Mouse (Mus musculus) induced T-regulatory cell, adult 2 months (primary cell): ENCODE measurements around the gene Gjb1.

Experiments
- DNase-seq: peaks from one replicate; pipeline ENCODE4 v3.0.0-alpha.2; 2012; ENCODE audit warnings: low read depth

Gjb1 gene

DNA sequence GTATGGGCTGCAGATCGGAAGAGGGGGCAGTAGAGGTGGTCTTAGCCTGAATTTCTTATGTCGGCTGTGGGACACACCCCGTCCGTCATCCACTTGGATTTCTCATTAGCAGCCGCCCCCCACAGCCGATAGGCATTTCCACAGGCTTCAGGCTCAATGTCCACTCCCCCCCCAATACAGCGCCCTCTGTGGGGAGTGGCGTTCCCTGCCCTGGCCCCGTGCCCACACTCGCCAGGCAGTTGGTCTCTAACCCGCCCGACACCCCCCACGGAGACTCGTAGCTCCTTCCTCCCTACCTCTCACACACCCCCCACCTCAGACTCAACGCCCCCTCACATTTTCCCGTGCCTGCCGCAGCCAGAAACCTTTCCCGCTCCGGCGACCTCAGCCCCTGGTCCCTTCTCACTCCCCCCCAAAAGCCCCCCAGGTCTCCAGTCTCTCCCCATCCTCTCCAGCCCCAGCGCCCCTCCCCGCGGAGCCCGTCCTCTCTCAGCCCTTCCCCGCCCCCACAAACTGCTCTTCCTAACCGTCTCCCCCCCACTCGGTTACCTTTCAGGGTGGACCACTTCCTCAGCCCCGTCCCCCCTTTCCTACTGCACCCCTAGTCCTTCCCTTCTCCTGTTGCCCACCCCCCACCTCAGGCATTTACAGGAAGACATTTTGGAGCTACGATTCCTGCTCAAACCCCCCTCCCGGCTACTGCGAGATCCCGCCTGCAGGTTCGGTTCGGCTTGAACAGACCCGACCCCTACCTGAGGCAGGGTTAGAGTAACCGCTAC is 43.0 kb downstream of the Gjb1 start:
- DNase-seq, result peak; percentile 48

DNA sequence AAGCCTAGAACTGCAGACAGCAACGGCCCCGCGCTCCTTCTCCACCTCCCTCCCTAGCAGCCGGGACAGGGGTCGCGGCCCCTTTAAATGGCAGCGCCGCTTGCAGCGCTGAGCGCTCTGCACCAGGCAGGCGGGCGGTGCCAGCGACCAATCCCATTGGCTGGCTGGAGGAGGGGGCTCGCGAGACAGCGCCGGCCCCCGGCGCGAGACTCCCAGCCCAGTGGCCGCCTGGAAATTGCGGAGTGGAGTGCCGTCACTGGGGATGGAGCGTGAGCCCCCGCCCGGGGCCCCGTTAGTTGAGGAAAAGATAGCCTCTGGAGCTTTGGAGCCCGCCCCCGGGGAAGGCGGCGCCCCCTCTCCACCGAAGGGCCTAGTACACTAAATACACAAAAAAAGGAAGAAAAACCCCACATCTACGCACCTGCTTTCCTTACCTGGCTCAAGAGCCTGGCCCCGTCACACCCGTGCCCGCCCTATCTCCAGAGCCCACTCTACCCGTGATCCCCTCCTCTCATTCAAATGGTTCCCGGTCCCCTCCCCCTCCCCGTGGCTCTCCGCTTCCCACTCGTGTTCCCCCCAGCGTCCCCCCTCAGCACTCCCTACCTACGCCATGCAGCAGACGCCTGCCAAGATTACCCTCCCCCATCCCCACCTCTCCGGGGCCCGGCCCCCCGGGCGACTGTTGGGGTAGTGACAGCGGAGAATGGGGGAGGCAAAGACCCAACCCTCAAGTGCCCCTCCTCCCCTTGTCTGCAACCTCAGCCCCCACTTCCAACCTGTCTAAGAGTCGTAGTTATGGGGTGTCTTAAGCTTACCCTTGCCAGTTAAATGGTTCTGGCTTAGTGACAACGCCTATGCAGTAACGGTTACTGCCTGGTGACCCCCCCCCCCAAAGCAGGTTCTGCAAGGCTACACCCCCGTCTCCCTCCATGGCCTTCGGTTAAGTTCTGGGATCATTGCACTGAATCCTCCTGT is 43.8 kb downstream of the Gjb1 start:
- peak; percentile 85 for DNase-seq

DNA sequence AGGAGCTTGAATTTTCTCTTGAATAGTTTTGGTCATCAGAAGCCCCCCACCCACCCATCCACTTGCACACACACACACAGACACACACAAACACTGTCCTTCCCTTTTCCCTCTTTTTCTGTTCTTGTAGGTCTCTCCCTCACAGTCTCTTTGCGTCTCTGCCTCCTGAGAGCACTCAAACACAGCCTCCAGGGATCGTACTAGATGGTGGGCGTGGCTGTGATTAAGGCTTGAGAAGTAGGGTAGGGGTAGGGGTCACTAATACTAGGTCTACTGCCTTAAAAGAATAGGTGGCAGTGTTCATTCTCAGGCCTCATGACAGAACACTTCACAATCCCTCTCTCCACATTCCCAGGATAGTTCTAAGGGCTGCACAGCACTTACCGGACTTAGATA is 44.5 kb downstream of the Gjb1 start, which contains the start of gene Zmym3:
Gene Zmym3 (minus strand): TSS at position 150 of the 396 bp plus-strand sequence.
- DNase-seq, result no peak

DNA sequence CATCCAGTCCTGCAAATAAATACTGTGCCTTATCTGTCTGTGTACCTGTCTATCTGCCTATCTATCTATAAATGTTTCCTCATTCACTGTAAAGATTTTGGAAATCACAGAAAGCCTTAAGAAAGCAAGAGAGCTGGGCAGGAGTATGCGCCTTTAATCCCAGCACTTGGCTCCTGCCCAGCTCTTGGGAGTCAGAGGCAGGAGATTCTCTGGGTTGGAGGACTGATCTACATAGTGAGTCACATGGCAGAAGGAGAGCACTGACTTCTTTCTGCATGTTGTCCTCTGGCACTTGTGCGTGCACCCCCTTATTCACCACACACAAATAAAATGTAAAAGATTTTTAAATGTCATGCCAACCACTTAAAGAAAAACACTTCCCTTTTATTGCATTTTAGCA is 47.3 kb downstream of the Gjb1 start:
- no peak for DNase-seq

DNA sequence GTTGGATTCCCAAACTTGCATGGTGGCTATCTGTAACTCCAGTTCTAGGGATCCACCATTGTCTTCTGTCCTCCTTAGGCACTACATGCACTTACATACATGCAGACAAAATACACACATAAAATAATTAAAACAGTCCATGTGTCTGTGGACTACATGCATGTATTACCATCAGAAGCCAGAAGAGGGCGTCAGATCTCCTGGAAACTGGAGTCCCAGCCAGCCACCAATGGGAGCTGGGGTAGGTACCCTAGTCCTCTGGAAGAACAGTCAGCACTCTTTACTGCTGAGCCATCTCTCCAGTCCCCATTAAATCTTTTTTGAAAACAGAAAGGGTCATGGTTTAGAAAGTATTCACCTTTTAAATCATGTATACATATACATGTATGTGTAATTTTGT is 51.6 kb downstream of the Gjb1 start:
- DNase-seq, result peak; percentile 68

DNA sequence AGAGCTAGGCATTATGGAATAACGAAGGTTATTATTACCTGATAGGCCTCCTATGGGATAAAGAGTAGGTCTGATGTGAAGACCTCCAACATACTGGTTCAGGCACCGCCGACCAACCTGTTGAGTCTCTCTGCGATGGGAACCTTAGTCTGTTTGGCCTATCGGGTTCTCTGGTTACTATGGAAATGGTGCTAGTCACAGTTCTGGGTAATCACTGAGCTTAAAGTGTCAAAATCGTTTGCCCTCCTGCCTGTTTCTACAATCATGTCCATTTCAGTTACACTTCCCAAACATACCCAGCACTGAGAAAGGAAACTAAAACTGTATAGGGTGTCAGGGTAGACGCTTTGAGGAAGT is 52.6 kb downstream of the Gjb1 start:
- DNase-seq, result no peak

DNA sequence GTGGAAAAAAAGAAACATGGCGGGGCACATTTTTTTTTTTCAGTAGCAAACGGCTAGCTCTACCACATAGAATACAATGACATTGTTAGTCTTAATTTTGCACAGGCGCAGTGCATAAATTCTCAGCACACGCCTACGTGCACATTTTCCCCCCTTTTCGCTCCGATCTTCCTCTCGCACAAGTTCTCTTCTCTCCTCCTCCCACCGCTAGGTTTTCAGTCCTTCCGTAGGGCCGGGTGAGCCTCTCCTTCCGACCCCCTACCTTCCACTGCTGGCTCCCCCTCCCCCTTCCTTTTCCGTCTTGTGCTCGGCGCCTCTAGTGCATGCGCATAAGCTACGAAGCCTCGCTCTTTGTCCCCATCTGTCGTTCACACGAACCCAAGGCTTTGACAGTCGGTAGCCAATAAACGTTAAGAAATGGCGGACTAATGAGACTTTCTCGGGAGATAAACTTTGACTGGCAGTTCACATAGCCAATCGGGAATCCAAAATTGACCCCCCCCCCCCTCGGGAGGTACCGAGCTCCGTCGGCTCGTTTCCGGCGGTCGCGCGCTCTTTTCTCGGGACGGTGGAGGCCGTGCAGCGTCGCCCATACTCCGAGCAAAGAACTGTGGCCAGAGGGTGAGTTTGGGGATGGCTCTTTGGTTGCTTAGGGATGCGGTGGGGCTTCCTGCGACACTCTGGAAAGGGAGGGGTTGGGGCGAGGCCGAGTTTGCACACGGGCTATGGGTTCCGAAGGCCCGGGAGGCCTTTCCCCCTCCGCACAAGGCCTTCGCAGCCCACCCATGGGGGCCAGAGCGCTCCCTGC is 53.2 kb downstream of the Gjb1 start, which contains the start of gene Nono:
Gene Nono (plus strand): TSS at position 177 of the 808 bp plus-strand sequence.
- peak; percentile 96 for DNase-seq

DNA sequence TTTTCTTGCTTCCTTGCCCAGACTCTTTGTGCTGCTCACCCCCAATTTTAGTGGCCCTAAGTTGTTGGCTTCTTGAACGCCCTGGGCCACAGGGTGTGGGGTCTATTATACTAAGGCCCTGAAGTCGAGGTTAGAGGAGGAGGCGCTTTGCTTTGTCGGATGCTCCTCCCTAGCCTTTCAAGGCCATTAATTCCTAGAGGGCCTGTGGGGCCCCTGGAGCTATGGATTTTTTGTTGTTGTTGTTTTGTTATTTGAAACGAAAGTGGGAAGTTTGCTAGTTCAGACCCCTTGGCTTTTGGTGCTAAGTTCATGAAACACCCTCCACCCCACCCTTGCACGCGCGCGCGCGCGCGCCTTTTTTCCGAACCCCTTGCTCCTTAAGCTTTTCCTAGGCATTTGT is 53.8 kb downstream of the Gjb1 start:
- DNase-seq, result no peak
